Mouse (Mus musculus) heart, embryonic 14.5 days (tissue): ENCODE data around the gene Fcgbp. TPM values are rescaled to one million over a fixed set of nuclear protein-coding genes. Genes with fewer than 3 reads are reported as not detected.
"Not testable (repeated sequence)": the region's sequence is repeated elsewhere in the genome, so short reads cannot be mapped to it uniquely, and the experiment has no call there.

ENCODE experiments used
- ATAC-seq: fragments of 200-750 bp; cut with Nextera tagmentation; 2 replicates; pipeline ENCODE4 v1.8.0; 2017; ENCODE audit warnings: low read depth, moderate TSS enrichment; ENCODE audit not compliant: insufficient number of reproducible peaks, insufficient read depth, low FRiP score
- H3K27ac ChIP-seq, 2 experiments: fragments of 200-500 bp in 1 of 2; fragments of 300-500 bp in 1 of 2; sonication (generic) in 1 of 2; replicated peaks in 1 of 2; 2 replicates each; pipeline ENCODE4 v1.5.1; 2012 to 2014; ENCODE audit warnings: low read depth in 2 of 2, low read length in 2 of 2, control low read depth in 1 of 2, mild to moderate bottlenecking in 1 of 2, mixed read lengths in 1 of 2; ENCODE audit not compliant: control insufficient read depth in 1 of 2, insufficient read depth in 1 of 2
- H3K27me3 ChIP-seq: fragments of 300-500 bp; sonication (generic); 2 replicates; pipeline ENCODE4 v1.6.1; 2014; ENCODE audit warnings: mild to moderate bottlenecking, low read length, control low read depth; ENCODE audit not compliant: control insufficient read depth, insufficient read depth
- H3K36me3 ChIP-seq: fragments of 300-500 bp; sonication (generic); 2 replicates; pipeline ENCODE4 v1.6.1; 2014; ENCODE audit warnings: mild to moderate bottlenecking, control low read depth, low read length, mixed read lengths; ENCODE audit not compliant: control insufficient read depth, insufficient read depth
- H3K4me1 ChIP-seq, 2 experiments: fragments of 200-500 bp in 1 of 2; fragments of 300-500 bp in 1 of 2; sonication (generic) in 1 of 2; 2 replicates each; pipeline ENCODE4 v1.6.1; 2012 to 2014; ENCODE audit warnings: low read length in 2 of 2, control low read depth in 1 of 2, mixed read lengths in 1 of 2; ENCODE audit not compliant: control insufficient read depth in 2 of 2, insufficient read depth in 2 of 2
- H3K4me2 ChIP-seq: fragments of 300-500 bp; sonication (generic); 2 replicates; pipeline ENCODE4 v1.6.1; 2014; ENCODE audit warnings: mild to moderate bottlenecking, low read length
- H3K4me3 ChIP-seq, 2 experiments: fragments of 200-500 bp in 1 of 2; fragments of 300-500 bp in 1 of 2; sonication (generic) in 1 of 2; 2 replicates each; pipeline ENCODE4 v1.5.1; 2012 to 2014; ENCODE audit warnings: low read length in 2 of 2, mild to moderate bottlenecking in 2 of 2, control low read depth in 1 of 2, low read depth in 1 of 2, moderate library complexity in 1 of 2; ENCODE audit not compliant: control insufficient read depth in 1 of 2, insufficient read depth in 1 of 2
- H3K9ac ChIP-seq: fragments of 300-500 bp; sonication (generic); 2 replicates; pipeline ENCODE4 v1.6.1; 2014; ENCODE audit warnings: mild to moderate bottlenecking, low read length
- H3K9me3 ChIP-seq: fragments of 300-500 bp; sonication (generic); 2 replicates; pipeline ENCODE4 v1.6.1; 2016; ENCODE audit warnings: low read length, control low read depth; ENCODE audit not compliant: control insufficient read depth
- WGBS: fragments of 180-500 bp; shearing (Covaris S2); extraction: QIAGEN DNeasy Blood & Tissue Kit; methylation state at CpG from one replicate; pipeline ENCODE4 v1.1.7; 2014; 5-methylcytosine and 5-hydroxymethylcytosine counted together
- polyA plus RNA-seq: library from polyadenylated mRNA; unstranded; fragments of >200 nt; fragmentation: Nextera tagmentation; extraction: Ambion mirVana; gene quantifications from 2 replicates; pipeline ENCODE4 v1.2.1, GENCODE M21; 2014

Gene Fcgbp
- polyA plus RNA-seq, 1 experiment from 2014 or later, result not detected

DNA sequence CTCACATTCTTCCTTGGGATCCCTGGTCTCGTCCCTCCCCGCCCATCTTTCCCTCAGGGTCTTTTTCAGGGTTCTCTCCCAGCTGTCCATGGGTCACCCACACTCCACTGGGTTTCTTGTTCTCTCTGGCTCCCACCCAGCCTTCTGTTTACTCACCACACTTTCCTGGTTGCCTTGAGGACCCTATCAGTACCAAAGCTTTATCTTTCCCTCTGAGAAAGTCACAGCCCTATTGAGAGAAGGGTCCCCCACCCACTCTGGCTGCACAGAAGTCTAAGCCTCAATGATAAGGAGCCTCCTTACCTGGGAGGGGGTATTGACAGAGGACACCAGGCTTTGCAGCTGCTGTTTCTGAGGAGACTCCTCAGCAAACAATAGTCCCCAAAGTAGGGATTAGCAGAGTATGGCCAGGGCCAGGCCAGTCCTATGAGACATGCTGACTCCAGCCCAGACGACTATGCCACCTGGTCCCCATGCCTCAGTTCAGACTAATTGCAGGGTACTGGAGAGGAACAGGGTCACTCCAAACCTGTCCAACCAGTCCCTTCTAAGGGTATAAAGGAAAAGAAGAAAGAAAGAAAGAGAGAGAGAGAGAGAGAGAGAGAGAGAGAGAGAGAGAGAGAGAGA, 1.4 kb upstream of the Fcgbp start:
- Histone ChIP-seq H3K27ac (no peak overlapping the region), H3K27me3 (no peaks in the 10 kb centered on the region), H3K36me3 (no peaks in the 10 kb centered on the region), H3K4me3 (no peak overlapping the region), H3K9ac (no peak overlapping the region), H3K4me2 (no peak overlapping the region), H3K9me3 (no peaks in the 10 kb centered on the region), H3K4me1 (no peaks in the 10 kb centered on the region)
- 51% methylated on average over 3 of the region's 3 CpGs for WGBS
- ATAC-seq, result no peak

DNA sequence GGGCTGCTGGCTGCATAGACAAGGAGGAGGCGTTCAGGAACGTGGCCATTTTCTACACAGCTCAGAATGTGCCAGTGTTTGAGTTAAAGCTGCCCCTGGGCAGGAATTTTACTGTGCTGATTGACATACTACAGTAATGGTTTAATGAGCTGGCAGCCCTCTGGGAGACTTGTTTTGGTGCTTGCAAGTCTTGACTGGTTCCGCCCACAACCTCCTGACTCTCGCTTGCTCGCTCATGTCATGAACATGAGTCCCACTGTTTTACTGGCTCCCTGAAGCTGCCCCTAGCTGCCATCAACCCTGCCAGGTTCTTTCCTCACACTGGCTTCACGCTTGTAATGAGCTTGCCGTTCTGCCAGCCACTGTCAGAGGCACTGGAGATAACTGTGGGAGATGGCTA, 13.2 kb downstream of the Fcgbp start:
- H3K36me3 ChIP-seq, result no peaks in the 10 kb centered on the region
- no peak for ATAC-seq
- WGBS, result 61% methylated on average over 7 of the region's 7 CpGs

DNA sequence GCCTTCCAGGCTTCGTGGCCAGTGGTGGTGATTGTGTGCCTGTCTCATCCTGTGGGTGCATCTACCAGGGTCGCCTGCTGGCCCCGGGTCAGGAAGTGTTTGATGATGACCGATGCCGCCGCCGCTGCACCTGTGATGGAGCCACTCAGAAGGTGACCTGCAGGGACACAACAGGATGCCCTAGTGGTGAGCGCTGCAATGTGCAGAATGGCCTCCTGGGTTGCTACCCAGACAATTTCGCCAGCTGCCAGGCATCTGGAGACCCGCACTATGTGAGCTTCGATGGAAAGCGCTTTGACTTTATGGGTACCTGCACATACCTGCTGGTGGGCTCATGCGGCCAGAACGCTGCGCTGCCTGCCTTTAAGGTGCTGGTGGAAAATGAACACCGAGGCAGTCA, 15.2 kb downstream of the Fcgbp start:
- Histone ChIP-seq H3K4me1 (no peaks in the 10 kb centered on the region), H3K4me2 (no peak overlapping the region), H3K4me3 (no peak overlapping the region), H3K27ac (no peak overlapping the region), H3K9ac (no peak overlapping the region), H3K36me3 (no peaks in the 10 kb centered on the region), H3K9me3 (no peaks in the 10 kb centered on the region), H3K27me3 (no peaks in the 10 kb centered on the region)
- ATAC-seq, result no peak
- 70% methylated on average over 16 of the region's 16 CpGs for WGBS

More for the DNA sequence above, 13.2 kb downstream of the Fcgbp start:
- Histone ChIP-seq H3K27me3 (no peaks in the 10 kb centered on the region), H3K4me1 (no peaks in the 10 kb centered on the region), H3K9ac (no peak overlapping the region), H3K4me2 (no peak overlapping the region), H3K9me3 (no peaks in the 10 kb centered on the region), H3K4me3 (no peak overlapping the region), H3K27ac (no peak overlapping the region)

DNA sequence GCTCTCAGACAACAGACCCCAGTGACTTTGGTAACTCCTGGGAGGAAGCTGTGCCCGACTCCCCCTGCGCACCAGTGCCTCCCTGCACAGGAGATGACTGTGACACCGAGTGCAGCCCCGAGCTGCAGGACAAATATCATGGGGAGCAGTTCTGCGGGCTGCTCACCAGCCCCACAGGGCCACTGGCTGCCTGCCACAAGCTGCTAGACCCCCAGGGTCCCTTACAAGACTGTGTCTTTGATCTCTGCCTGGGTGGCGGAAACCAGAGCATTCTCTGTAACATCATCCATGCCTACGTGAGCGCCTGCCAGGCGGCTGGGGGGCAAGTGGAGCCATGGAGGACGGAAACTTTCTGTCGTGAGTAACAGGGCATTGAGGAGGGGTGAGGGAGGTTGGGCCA, 22.5 kb downstream of the Fcgbp start:
- WGBS, result 31% methylated on average over 11 of the region's 11 CpGs
- H3K36me3 ChIP-seq, result no peaks in the 10 kb centered on the region
- H3K9ac ChIP-seq, result no peak overlapping the region
- no peak overlapping the region for H3K4me3 ChIP-seq
- H3K27ac ChIP-seq, result no peak overlapping the region
- H3K4me2 ChIP-seq, result no peak overlapping the region
- ATAC-seq, result no peak
- H3K4me1 ChIP-seq, result no peaks in the 10 kb centered on the region
- no peaks in the 10 kb centered on the region for H3K9me3 ChIP-seq
- H3K27me3 ChIP-seq, result no peaks in the 10 kb centered on the region

DNA sequence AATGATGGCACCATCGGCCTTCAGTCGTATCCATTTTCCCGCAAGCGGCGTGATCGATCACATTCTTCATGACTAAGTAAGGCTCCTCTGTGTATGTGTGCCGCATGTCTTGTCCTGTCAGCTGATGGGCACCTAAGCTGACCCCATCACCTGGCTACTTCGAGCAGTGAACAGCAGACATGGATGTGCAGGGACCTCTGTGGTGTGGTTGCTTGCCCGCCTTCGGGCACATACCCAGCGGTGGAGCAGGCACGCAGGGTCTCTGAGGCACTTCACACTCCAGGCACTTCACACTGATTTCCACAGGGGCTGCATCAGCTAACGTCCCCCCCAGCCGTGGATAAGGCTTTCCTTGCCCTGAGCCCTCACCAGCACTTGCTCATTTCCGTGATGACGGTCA, 28.1 kb downstream of the Fcgbp start:
- 89% methylated on average over 16 of the region's 16 CpGs for WGBS
- no peak for ATAC-seq
- Histone ChIP-seq H3K36me3 (no peaks in the 10 kb centered on the region), H3K27me3 (peaks cover 4% of the 10 kb centered on the region; the same call in 1 of the 2 replicates), H3K27ac (no peak overlapping the region), H3K9me3 (peaks cover 5% of the 10 kb centered on the region; the same call in 1 of the 2 replicates), H3K4me1 (no peaks in the 10 kb centered on the region), H3K4me3 (no peak overlapping the region), H3K4me2 (no peak overlapping the region), H3K9ac (no peak overlapping the region)

DNA sequence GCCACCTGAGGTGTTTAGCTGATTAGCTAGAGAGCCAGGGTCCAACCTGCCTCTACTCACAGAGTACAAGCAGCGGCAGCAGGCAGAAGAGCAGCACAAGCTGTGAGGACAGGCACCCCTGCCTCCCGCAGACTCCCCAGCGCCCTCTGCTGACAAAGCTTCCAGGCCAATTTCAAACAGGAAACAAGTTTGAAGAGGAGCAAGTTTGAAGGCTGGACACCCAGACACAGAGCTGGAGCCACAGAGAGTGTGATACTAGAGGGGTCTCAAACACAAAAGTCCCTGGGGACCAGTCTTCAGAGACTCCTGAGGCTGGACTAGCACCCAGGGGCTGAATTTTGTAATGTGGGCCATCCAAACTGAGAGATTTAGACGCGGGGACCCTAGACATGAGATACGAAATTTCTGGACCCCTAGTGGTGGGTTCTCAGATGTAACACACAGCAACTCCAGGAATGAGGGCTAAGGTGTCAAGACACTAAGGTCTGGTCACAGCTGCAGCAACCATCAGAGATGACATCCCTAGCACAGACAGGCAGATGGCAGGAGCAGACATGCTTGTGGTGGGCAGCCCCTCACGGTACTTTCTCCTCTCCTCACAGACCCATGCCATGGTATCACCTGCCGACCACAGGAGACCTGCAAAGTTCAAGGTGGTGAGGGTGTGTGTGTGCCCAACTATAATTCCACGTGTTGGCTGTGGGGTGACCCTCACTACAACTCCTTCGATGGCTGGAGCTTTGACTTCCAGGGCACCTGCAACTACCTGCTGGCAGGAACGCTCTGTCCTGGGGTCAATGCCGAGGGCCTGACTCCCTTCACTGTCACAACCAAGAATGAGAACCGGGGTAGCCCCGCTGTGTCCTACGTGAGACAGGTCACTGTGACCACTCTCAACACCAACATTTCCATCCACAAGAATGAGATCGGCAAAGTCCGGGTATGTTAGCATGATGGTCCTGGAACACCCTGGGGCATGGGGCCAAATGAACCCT, 29.9 kb downstream of the Fcgbp start:
- Histone ChIP-seq H3K9ac (no peak overlapping the region), H3K4me1 (no peaks in the 10 kb centered on the region; a peak in 1 of 4 replicates), H3K36me3 (no peaks in the 10 kb centered on the region), H3K27ac (no peak overlapping the region), H3K27me3 (peaks cover 4% of the 10 kb centered on the region; the same call in 1 of the 2 replicates), H3K4me2 (no peak overlapping the region), H3K4me3 (no peak overlapping the region), H3K9me3 (peaks cover 5% of the 10 kb centered on the region; the same call in 1 of the 2 replicates)
- no peak for ATAC-seq
- WGBS, result 66% methylated on average over 17 of the region's 17 CpGs

DNA sequence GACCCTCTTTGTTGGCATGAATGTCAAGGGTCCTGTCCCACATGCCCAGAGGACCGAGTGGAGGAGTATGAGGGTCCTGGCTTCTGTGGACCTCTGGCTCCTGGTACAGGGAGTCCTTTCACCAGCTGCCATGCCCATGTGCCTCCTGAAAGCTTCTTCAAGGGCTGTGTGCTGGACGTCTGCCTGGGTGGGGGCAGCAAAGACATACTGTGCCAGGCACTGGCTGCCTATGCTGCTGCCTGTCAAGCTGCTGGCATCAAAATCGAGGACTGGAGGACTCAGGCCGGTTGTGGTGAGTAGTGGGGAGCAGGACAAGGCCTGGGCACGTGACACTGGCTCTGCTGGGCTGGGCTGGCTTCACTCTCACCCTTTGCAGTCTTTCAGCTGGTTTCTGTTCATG, 31.9 kb downstream of the Fcgbp start:
- WGBS, result 42% methylated on average over 4 of the region's 5 CpGs
- not testable (repeated sequence) for H3K36me3 ChIP-seq, H3K27me3 ChIP-seq, H3K4me2 ChIP-seq, H3K9ac ChIP-seq, ATAC-seq, H3K4me3 ChIP-seq, H3K27ac ChIP-seq, H3K4me1 ChIP-seq, H3K9me3 ChIP-seq
